Mouse (Mus musculus): ENCODE measurements at regions not wholly inside any gene's neighbourhood (a gene's known extent, or its start where the extent isn't known, plus 50 kb on each side); places are given as distances from the start of the nearest gene placed in this dataset.

DNA sequence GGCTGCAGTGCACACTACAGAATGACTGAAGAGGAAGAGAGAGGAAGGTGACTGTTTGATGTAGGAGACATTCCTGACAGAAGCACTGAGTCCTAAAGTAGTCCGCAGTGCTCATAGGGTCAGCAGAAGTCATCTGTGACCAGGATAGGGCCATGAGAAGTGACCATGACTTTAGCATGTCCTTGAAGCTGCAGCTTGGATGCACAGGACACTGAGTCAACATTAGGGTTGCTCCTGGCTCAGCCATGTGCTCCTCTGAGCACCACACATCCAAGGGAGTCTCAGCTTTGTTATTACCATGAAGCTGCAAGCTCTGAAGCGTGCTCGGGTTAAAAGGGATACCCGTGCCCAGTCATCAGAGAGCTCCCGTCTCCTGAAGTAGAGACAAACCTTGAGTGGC lies 164.3 kb downstream of the Rap2a start:
- Histone ChIP-seq H3K4me1 (ENCODE audit: control insufficient read depth, insufficient read depth, low read length) (no peaks in the 10 kb centered on the region), H3K4me3 (ENCODE audit: insufficient read depth, low read length) (no peak overlapping the region), H3K27ac (ENCODE audit: insufficient read depth, low read length) (no peak overlapping the region)
- TF ChIP-seq POLR2A (IDR thresholded peaks at IDR 0.05; ENCODE audit: extremely low read depth, insufficient read depth, low read length) (no peak), CTCF (IDR thresholded peaks at IDR 0.05; ENCODE audit: extremely low read depth, insufficient read depth, low read length) (no peak)

DNA sequence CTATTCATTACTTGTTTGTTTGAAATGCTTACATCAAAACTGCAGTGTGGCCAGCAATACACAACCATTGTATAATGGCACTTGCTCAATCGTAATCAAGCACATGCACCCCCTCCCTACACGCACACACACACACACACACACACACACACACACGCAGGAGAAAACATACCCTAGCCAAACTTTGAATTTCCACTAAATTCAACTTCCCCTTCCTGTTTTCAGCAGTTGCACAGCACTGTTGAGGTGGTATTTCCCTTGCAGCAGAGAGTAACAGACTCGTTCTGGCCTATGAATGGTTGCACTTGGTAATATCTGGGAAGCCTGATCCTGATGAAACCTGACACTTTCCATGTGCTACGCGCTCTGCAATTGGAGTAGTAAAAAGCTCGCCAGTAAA lies 173.8 kb downstream of the Rap2a start:
- no peak for TF ChIP-seq POLR2A (IDR thresholded peaks at IDR 0.05; ENCODE audit: extremely low read depth, insufficient read depth, low read length)
- no peak for TF ChIP-seq CTCF (IDR thresholded peaks at IDR 0.05; ENCODE audit: extremely low read depth, insufficient read depth, low read length)
- no peak overlapping the region for H3K4me3 ChIP-seq (ENCODE audit: insufficient read depth, low read length)
- no peak overlapping the region for H3K27ac ChIP-seq (ENCODE audit: insufficient read depth, low read length)
- H3K4me1 ChIP-seq (ENCODE audit: control insufficient read depth, insufficient read depth, low read length) = no peaks in the 10 kb centered on the region

DNA sequence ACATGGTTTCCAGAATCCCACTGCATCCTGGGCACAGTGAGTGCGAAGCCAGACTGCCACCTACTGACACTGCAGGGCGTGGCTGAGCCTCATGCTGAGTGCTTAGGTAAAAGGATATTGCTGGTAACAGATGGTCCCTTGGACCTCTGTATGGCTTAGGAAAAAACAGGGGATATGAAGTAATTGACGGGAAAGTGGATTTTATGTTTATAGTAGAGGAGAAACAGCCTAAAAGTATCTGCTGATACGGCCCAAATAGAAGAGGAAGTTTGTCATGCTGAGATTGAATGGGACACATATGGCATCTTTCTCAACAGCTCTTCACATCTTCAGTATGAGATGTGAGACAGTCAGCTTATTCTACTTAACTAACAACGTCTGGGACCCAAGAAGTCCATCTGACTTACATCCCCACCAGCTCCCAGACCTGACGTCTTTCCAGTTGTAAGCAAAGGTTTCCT lies 182.1 kb downstream of the Rap2a start:
- no peak overlapping the region for H3K27ac ChIP-seq (ENCODE audit: insufficient read depth, low read length)
- TF ChIP-seq POLR2A (IDR thresholded peaks at IDR 0.05; ENCODE audit: extremely low read depth, insufficient read depth, low read length) = no peak
- TF ChIP-seq CTCF (IDR thresholded peaks at IDR 0.05; ENCODE audit: extremely low read depth, insufficient read depth, low read length) = peak; percentile 90
- H3K4me1 ChIP-seq (ENCODE audit: control insufficient read depth, insufficient read depth, low read length) = peaks cover 3% of the 10 kb centered on the region
- no peak overlapping the region for H3K4me3 ChIP-seq (ENCODE audit: insufficient read depth, low read length)

DNA sequence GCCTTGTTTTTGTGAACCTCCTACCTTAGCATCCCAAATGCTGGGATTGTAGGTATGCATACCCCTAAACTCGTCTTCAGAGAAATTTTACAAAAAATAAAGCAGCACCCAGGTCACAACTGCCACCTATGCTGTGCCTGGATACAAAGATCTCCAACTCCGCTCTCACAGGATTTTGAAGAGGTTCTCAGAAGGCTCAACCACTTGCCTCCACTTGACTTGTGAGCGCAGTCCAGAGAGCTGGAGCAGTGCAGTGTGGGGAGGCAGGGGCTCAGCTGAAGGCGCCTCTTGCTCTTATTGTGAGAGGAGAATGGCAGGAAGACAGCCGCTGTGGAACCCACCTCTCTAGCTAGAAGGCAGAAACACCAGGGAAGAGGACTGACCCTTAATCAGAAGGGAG lies 182.9 kb downstream of the Rap2a start:
- H3K4me1 ChIP-seq (ENCODE audit: control insufficient read depth, insufficient read depth, low read length) = peaks cover 3% of the 10 kb centered on the region
- H3K4me3 ChIP-seq (ENCODE audit: insufficient read depth, low read length) = no peak overlapping the region
- TF ChIP-seq POLR2A (IDR thresholded peaks at IDR 0.05; ENCODE audit: extremely low read depth, insufficient read depth, low read length) (no peak), CTCF (IDR thresholded peaks at IDR 0.05; ENCODE audit: extremely low read depth, insufficient read depth, low read length) (no peak)
- H3K27ac ChIP-seq (ENCODE audit: insufficient read depth, low read length) = no peak overlapping the region

DNA sequence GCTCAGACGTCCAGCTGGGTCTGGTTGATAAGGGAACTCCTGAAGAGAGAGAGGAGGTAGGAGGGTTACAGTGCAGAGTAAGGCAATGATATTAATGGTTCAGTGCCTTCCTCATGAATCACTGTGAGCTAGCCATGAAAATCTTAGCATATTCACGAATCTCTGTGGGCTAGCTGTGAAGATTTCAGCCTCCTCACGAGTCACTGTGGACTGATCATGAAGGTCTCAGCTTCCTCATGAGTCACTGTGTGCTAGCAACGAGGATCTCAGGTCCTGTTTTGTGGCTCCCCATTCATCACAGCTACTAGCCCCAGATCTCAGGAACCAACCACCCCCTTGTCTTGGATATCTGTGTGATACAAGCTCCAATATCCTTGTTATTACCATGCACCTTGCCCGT lies 191.4 kb downstream of the Rap2a start:
- no peak for TF ChIP-seq POLR2A (IDR thresholded peaks at IDR 0.05; ENCODE audit: extremely low read depth, insufficient read depth, low read length)
- TF ChIP-seq CTCF (IDR thresholded peaks at IDR 0.05; ENCODE audit: extremely low read depth, insufficient read depth, low read length) = no peak
- H3K27ac ChIP-seq (ENCODE audit: insufficient read depth, low read length) = no peak overlapping the region
- H3K4me3 ChIP-seq (ENCODE audit: insufficient read depth, low read length) = no peak overlapping the region
- no peaks in the 10 kb centered on the region for H3K4me1 ChIP-seq (ENCODE audit: control insufficient read depth, insufficient read depth, low read length)

DNA sequence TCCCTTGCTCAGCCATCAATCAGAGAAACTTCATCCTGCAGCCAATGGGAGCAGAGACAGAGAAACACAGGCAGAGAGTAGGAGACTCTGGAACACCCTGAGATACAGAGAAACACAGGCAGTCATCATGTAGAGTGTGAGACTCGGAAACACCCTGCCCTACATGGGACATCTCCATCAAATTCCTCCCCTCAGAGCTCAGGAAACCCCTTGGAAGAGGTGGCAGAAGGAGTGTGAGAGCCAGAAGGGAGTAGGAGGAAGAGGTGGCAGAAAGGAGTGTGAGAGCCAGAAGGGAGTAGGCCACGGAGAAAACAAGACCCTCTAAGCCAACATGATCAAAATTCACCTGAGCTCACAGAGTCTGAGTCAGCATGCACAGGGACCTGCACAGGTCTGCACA lies 197.5 kb downstream of the Rap2a start:
- H3K4me3 ChIP-seq (ENCODE audit: insufficient read depth, low read length) = no peak overlapping the region
- no peak overlapping the region for H3K27ac ChIP-seq (ENCODE audit: insufficient read depth, low read length)
- H3K4me1 ChIP-seq (ENCODE audit: control insufficient read depth, insufficient read depth, low read length) = peaks cover 2% of the 10 kb centered on the region; the same call in 1 of the 2 replicates
- TF ChIP-seq POLR2A (IDR thresholded peaks at IDR 0.05; ENCODE audit: extremely low read depth, insufficient read depth, low read length) (no peak), CTCF (IDR thresholded peaks at IDR 0.05; ENCODE audit: extremely low read depth, insufficient read depth, low read length) (no peak)

DNA sequence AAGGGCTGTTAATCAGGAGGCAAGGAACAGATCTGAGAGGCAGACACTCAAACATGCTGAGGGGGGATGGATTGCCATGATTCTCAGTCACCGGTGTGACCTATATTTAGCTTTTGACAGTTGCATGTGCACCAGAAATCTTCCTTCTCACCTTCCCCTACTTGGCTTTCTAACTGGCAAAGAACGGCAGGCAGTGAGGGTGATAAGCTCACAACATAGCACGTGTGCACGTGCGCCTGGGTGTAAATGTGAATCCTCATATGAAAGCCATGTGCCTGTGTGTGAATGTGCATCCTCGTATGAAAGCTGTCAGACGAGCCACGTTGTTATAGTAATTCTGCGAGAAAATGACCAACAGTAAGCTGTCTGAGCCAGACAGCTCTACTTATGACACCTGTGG lies 200.3 kb downstream of the Rap2a start:
- H3K4me1 ChIP-seq (ENCODE audit: control insufficient read depth, insufficient read depth, low read length) = peaks cover 2% of the 10 kb centered on the region; the same call in 1 of the 2 replicates
- TF ChIP-seq POLR2A (IDR thresholded peaks at IDR 0.05; ENCODE audit: extremely low read depth, insufficient read depth, low read length) (no peak), CTCF (IDR thresholded peaks at IDR 0.05; ENCODE audit: extremely low read depth, insufficient read depth, low read length) (no peak)
- no peak overlapping the region for H3K27ac ChIP-seq (ENCODE audit: insufficient read depth, low read length)
- no peak overlapping the region for H3K4me3 ChIP-seq (ENCODE audit: insufficient read depth, low read length)

DNA sequence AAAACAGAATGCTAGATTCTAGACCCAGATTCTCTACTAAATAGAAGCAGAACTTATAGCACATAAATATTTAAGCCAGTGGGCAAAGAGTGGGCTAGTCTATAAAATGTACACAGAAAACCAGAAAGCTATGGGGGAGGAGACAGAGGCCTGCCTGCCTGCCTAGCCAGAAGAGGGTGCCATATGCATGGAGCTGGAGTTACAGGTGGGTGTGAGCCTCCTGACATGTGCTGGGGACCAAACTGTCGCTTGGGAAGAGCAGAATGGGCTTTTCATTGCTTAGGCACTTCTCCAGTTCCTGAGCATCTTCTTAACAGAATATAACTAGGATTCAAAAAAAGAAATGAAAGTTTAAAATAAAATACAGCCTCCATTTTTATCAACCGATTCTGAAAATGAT lies 200.8 kb downstream of the Rap2a start:
- Histone ChIP-seq H3K27ac (ENCODE audit: insufficient read depth, low read length) (no peak overlapping the region), H3K4me3 (ENCODE audit: insufficient read depth, low read length) (no peak overlapping the region), H3K4me1 (ENCODE audit: control insufficient read depth, insufficient read depth, low read length) (peaks cover 2% of the 10 kb centered on the region; the same call in 1 of the 2 replicates)
- TF ChIP-seq POLR2A (IDR thresholded peaks at IDR 0.05; ENCODE audit: extremely low read depth, insufficient read depth, low read length) (no peak), CTCF (IDR thresholded peaks at IDR 0.05; ENCODE audit: extremely low read depth, insufficient read depth, low read length) (peak; percentile 47)

DNA sequence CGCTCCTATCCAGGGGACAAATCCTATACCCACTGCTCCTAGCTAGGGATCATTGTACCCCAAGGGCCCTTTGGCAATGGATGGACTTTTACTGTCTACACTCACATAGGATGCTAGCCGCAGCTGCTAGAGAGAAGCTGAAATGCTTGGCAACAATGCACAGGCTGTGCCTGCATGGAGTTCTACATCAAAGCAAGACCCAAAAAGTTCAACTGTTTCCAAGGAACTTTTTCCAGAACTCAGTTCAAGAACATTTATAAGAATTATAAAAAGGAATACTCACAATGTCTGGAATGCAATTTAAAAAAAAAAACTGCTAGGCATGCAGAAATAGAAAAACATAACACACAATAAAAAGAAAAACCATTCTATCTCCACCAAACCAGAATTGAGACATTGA lies 202.0 kb downstream of the Rap2a start:
- Histone ChIP-seq H3K4me3 (ENCODE audit: insufficient read depth, low read length) (no peak overlapping the region), H3K4me1 (ENCODE audit: control insufficient read depth, insufficient read depth, low read length) (peaks cover 2% of the 10 kb centered on the region; the same call in 1 of the 2 replicates), H3K27ac (ENCODE audit: insufficient read depth, low read length) (no peak overlapping the region; the same call in 1 of the 2 replicates)
- TF ChIP-seq POLR2A (IDR thresholded peaks at IDR 0.05; ENCODE audit: extremely low read depth, insufficient read depth, low read length) = no peak

DNA sequence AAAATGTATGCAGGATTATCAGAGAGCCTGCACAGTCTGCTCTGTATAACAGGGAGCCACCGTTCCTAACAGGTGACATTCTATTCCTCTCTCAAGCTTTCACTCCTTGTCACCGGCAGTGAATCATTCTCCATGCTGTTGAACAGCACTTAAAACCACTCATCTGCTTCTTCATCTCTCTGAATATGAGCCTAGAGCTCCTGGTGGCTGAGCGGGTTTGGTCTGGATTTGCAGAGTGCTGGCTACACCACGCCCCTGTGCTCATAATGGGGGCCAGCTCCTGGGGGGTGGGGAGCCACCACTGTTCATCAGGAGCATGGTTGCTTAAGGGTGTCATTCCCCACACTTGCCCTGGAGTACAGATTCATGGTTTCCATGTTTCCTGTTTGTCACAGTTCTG lies 207.0 kb downstream of the Rap2a start:
- TF ChIP-seq POLR2A (IDR thresholded peaks at IDR 0.05; ENCODE audit: extremely low read depth, insufficient read depth, low read length) (no peak), CTCF (IDR thresholded peaks at IDR 0.05; ENCODE audit: extremely low read depth, insufficient read depth, low read length) (no peak)
- Histone ChIP-seq H3K27ac (ENCODE audit: insufficient read depth, low read length) (peak overlapping the region; percentile 45; the same call in 1 of the 2 replicates), H3K4me1 (ENCODE audit: control insufficient read depth, insufficient read depth, low read length) (peaks cover 5% of the 10 kb centered on the region; the same call in 1 of the 2 replicates), H3K4me3 (ENCODE audit: insufficient read depth, low read length) (no peak overlapping the region)

Data from cortical plate, adult 2 months (tissue).